Mouse (Mus musculus): Measurements from ENCODE around the gene Dock2. TPM values are rescaled to one million over a fixed set of nuclear protein-coding genes. Genes with fewer than 3 reads are reported as not detected.

Gene Dock2
- total and polyA plus RNA-seq, 3 experiments = 79.6 to 151 (median 133) TPM

DNA sequence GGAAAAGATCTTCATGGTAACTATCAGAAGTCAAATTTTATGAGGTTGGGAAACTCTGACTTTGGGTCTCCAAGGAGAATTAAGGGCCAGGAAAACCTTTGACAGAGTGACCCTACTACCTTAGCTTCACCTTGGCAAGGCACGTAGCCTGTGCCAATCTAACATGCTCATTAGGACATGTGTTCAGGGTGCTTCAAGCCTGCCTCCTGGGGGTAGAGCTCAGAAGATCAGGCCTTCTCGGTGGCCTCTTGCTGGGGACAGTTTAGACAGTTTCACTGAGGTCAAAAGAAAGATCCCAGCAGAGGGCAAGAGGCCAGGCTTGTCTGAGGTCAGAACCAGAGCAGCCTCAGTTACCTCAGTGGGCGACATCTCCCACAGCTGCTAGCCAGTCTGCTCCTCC, 590.0 kb downstream of the Dock2 start:
- H3K79me2 ChIP-seq (replicated peaks; ENCODE audit: control insufficient read depth, extremely low read depth, insufficient read depth, poor library complexity, severe bottlenecking) = no peaks in the 10 kb centered on the region
- DNase-seq (ENCODE audit: extremely low read depth) = peak; percentile 62
- in situ Hi-C loops (cut with MboI; ENCODE audit: low pct_ligation_motif_present, low pct_unique_long_range_greater_than_20kb, low sequenced_read_pairs) (no loop called here), dilution Hi-C loops (cut with MboI; ENCODE audit: extremely low pct_ligation_motif_present, extremely low pct_unique_long_range_greater_than_20kb, low sequenced_read_pairs) (no loop called here)
- H3K27me3 ChIP-seq (replicated peaks) = peaks cover 1% of the 10 kb centered on the region
- H3K9me3 ChIP-seq (replicated peaks; ENCODE audit: low read length) = no peaks in the 10 kb centered on the region
- peak overlapping the region; percentile 97; the same call in 1 of the 2 replicates for H3K4me2 ChIP-seq (ENCODE audit: insufficient read depth, low read depth, poor library complexity, severe bottlenecking)
- TF ChIP-seq KAT2A (IDR thresholded peaks at IDR 0.05; ENCODE audit: insufficient replicate concordance, low read length) = no peak
- TF ChIP-seq CHD2 (IDR thresholded peaks at IDR 0.05; ENCODE audit: low read length) = no peak
- TF ChIP-seq TBP (conservative IDR thresholded peaks at IDR 0.05; ENCODE audit: low read depth, low read length) = 0 out of 2 replicates have a peak, but pooled peaks have one; percentile 32
- TF ChIP-seq ELF1 (IDR thresholded peaks at IDR 0.05; ENCODE audit: low read depth, low read length) = 0 out of 2 replicates have a peak, but pooled peaks have one; percentile 11
- TF ChIP-seq RCOR1 (conservative IDR thresholded peaks at IDR 0.05; ENCODE audit: low read depth, low read length) = no peak
- TF ChIP-seq BHLHE40 (IDR thresholded peaks at IDR 0.05; ENCODE audit: low read depth, low read length) = no peak
- no peak for TF ChIP-seq ETS1 (conservative IDR thresholded peaks at IDR 0.05; ENCODE audit: low read depth, low read length)
- TF ChIP-seq MAX (IDR thresholded peaks at IDR 0.05; ENCODE audit: low read length) = peak; percentile 62; the same call in 1 of the 2 replicates
- TF ChIP-seq CTCF (conservative IDR thresholded peaks at IDR 0.05 in 1 of 2, IDR thresholded peaks at IDR 0.05 in 1 of 2; ENCODE audit: low read depth in 2 of 2, low read length in 2 of 2) = peak; percentile 9 to 65; a peak in 2 of 4 replicates
- no peak for TF ChIP-seq MAFK (IDR thresholded peaks at IDR 0.05; ENCODE audit: insufficient replicate concordance, low read length)
- TF ChIP-seq CHD1 (IDR thresholded peaks at IDR 0.05; ENCODE audit: low read depth, low read length) = no peak
- no peak for TF ChIP-seq POLR2A (IDR thresholded peaks at IDR 0.05; ENCODE audit: low read depth, low read length)
- no peak for TF ChIP-seq IRF4 (IDR thresholded peaks at IDR 0.05; ENCODE audit: low read depth, low read length)
- peak; percentile 63 for TF ChIP-seq SMC3 (IDR thresholded peaks at IDR 0.05; ENCODE audit: low read depth, low read length)
- TF ChIP-seq TCF12 (IDR thresholded peaks at IDR 0.05; ENCODE audit: low read depth, low read length) = no peak
- no peak for TF ChIP-seq NELFE (IDR thresholded peaks at IDR 0.05; ENCODE audit: low read depth, low read length)
- no peak for TF ChIP-seq ZC3H11A (IDR thresholded peaks at IDR 0.05; ENCODE audit: low read depth, low read length)
- no peak for TF ChIP-seq JUND (conservative IDR thresholded peaks at IDR 0.05; ENCODE audit: low read depth, low read length)
- TF ChIP-seq PAX5 (IDR thresholded peaks at IDR 0.05; ENCODE audit: low read length) = no peak
- TF ChIP-seq ZKSCAN1 (IDR thresholded peaks at IDR 0.05; ENCODE audit: borderline replicate concordance, low read depth, low read length) = no peak
- no peak for TF ChIP-seq EP300 (IDR thresholded peaks at IDR 0.05; ENCODE audit: low read length)
- TF ChIP-seq HCFC1 (IDR thresholded peaks at IDR 0.05; ENCODE audit: low read depth, low read length) = no peak
- no peak for TF ChIP-seq POLR2AphosphoS2 (IDR thresholded peaks at IDR 0.05; ENCODE audit: low read depth, low read length)
- peak; percentile 61; the same call in 1 of the 2 replicates for TF ChIP-seq MYC (IDR thresholded peaks at IDR 0.05; ENCODE audit: low read depth, low read length)
- TF ChIP-seq MXI1 (IDR thresholded peaks at IDR 0.05; ENCODE audit: low read depth, low read length) = no peak
- peak; percentile 55 for TF ChIP-seq RAD21 (IDR thresholded peaks at IDR 0.05; ENCODE audit: low read depth, low read length)
- TF ChIP-seq JUN (IDR thresholded peaks at IDR 0.05; ENCODE audit: insufficient read depth, low read depth, low read length) = no peak
- TF ChIP-seq UBTF (IDR thresholded peaks at IDR 0.05; ENCODE audit: low read depth, low read length) = no peak
- no peak for TF ChIP-seq GABPA (IDR thresholded peaks at IDR 0.05; ENCODE audit: insufficient replicate concordance, low read depth, low read length)
- peaks cover 20 to 44% of the 10 kb centered on the region in 2 experiments for H3K4me1 ChIP-seq (ENCODE audit: control insufficient read depth in 1 of 2, insufficient read depth in 2 of 2)
- H3K36me3 ChIP-seq (replicated peaks in 1 of 2; ENCODE audit: control insufficient read depth in 1 of 2, insufficient read depth in 1 of 2, low read length in 1 of 2) = no peaks in the 10 kb centered on the region
- H3K27ac ChIP-seq (ENCODE audit: insufficient read depth, low read depth) = peak overlapping the region; percentile 1; the same call in 1 of the 2 replicates
- H3K4me3 ChIP-seq (replicated peaks in 1 of 3; ENCODE audit: low read depth in 2 of 3, low read length in 2 of 3, poor library complexity in 1 of 3) = no peak overlapping the region
- H3K9ac ChIP-seq (ENCODE audit: insufficient read depth, low read depth) = no peak overlapping the region
